Mouse (Mus musculus): ENCODE results near the gene Gzf1. TPM values are rescaled to one million over a fixed set of nuclear protein-coding genes. Genes with fewer than 3 reads are reported as not detected.

Gzf1 gene
- polyA plus RNA-seq, 1 experiment from 2014 or later: 27.2 TPM

DNA sequence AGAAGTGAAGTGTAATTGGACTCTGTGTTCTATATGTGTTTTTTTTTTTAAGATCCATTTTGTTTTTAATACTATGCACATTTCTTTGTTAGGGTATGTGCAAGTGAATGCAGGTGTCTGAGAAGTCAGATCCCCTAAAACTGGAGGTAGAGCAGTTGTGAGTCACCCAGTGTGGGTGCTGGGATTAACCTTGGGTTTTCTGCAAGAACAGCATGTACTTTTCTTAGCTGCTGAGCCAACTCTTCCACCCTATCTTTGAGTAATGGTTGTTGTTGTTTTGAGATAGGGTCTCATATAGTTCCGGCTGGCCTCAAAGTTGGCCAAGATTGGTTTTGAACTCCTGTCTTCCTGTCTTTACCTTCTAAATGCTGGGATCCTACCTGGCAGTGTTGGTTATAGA is 2.2 kb downstream of the Gzf1 start:
- DNase-seq (ENCODE audit: low spot score): no peak
- 97% methylated on average over 1 of the region's 1 CpGs for WGBS
- no peak overlapping the region for H3K4me3 ChIP-seq
- no peaks in the 10 kb centered on the region for H3K27me3 ChIP-seq (ENCODE audit: low read depth, poor library complexity, severe bottlenecking)
- peaks cover 40% of the 10 kb centered on the region for H3K4me1 ChIP-seq
- H3K27ac ChIP-seq (replicated peaks): no peak overlapping the region
- H3K36me3 ChIP-seq: peaks cover 50% of the 10 kb centered on the region
- H3K9me3 ChIP-seq (replicated peaks): no peaks in the 10 kb centered on the region

DNA sequence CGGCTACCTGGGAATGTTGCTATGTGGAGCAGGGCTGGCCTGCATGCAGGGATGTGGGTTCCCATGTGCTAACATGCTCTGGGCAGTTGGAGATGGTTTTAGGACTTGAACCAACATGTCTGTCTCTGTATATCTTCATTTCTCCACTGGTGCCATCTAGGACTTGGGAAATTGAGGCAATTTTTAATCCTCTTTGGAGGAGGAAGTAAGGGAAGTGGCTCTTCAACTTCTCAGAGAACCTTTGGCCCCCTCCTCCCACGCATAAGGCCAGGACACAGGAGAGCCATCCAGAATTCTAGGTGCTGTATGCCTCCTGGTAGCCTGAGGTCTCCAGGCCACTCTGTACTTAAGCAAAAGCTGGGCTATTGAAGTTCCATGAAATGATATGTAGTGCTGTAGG is 4.1 kb downstream of the Gzf1 start:
- no peak for DNase-seq (ENCODE audit: low spot score)
- Histone ChIP-seq H3K4me1 (peaks cover 21% of the 10 kb centered on the region), H3K9me3 (replicated peaks) (no peaks in the 10 kb centered on the region), H3K4me3 (no peak overlapping the region), H3K27ac (replicated peaks) (no peak overlapping the region), H3K36me3 (peaks cover 69% of the 10 kb centered on the region), H3K27me3 (ENCODE audit: low read depth, poor library complexity, severe bottlenecking) (no peaks in the 10 kb centered on the region)
- 92% methylated on average over 2 of the region's 2 CpGs for WGBS

DNA sequence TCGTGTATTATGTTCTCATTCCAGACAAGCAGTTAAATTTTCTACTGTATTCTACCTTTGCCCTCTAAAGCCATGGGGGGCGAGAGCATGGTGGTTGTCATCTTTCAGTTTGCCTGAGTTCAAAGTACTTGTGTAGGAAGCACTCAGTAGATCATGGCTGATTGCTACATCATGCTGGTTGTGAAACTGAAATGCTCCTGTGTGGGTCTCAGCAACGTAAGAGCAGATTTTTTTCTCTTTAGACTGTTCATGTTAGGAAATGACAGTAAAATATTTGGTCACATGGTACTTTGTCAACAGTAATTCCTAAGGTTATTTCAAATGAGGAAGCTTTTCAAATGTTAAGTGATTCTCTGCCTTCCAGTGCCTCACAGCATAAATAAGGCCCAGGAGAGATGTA is 4.9 kb downstream of the Gzf1 start:
- peaks cover 13% of the 10 kb centered on the region for H3K4me1 ChIP-seq
- H3K4me3 ChIP-seq: no peak overlapping the region
- H3K27me3 ChIP-seq (ENCODE audit: low read depth, poor library complexity, severe bottlenecking): no peaks in the 10 kb centered on the region
- no peaks in the 10 kb centered on the region for H3K9me3 ChIP-seq (replicated peaks)
- H3K27ac ChIP-seq (replicated peaks): no peak overlapping the region
- H3K36me3 ChIP-seq: peaks cover 76% of the 10 kb centered on the region
- no peak for DNase-seq (ENCODE audit: low spot score)
- 94% methylated on average over 3 of the region's 3 CpGs for WGBS

DNA sequence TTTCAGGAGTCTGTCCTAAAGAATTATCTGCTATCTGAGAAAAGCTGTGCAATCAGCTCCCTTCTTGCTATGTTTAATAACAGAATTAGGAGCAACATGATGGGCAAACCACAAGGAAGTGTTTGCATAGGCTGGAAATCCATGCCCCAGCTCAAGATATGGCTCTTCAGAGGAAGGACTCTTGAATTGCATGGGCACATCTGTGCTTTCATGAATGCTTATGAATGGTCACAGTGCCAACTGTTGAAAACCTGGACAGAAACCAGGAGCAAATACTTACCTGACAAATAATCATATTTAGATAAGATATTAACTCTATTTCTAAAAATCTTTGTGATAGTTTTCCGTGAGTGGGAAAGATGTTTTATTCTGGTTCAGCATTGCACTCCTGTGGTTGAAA is 6.0 kb downstream of the Gzf1 start:
- DNase-seq (ENCODE audit: low spot score): no peak
- Histone ChIP-seq H3K36me3 (peaks cover 88% of the 10 kb centered on the region), H3K4me3 (no peak overlapping the region), H3K9me3 (replicated peaks) (no peaks in the 10 kb centered on the region), H3K27ac (replicated peaks) (no peak overlapping the region), H3K27me3 (ENCODE audit: low read depth, poor library complexity, severe bottlenecking) (no peaks in the 10 kb centered on the region), H3K4me1 (peaks cover 6% of the 10 kb centered on the region)
- 94% methylated on average over 1 of the region's 1 CpGs for WGBS

DNA sequence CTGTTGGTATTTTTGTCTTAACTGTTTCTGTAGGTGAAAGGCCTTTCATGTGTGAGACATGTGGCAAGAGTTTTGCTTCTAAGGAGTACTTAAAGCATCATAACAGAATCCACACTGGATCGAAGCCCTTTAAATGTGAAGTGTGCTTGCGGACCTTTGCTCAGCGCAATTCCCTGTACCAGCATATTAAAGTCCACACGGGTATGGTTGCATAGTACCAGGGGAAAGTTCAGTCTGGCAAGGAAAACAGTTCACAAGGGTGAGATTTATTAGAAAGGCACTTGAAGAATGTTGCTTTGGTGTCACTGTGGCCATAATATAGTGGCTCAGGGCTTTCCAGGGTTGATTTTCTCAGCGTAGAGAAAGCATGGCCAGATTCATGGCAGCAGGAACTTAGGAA is 7.1 kb downstream of the Gzf1 start:
- WGBS: 94% methylated on average over 5 of the region's 5 CpGs
- H3K27me3 ChIP-seq (ENCODE audit: low read depth, poor library complexity, severe bottlenecking): no peaks in the 10 kb centered on the region
- H3K4me1 ChIP-seq: no peaks in the 10 kb centered on the region
- no peaks in the 10 kb centered on the region for H3K9me3 ChIP-seq (replicated peaks)
- no peak overlapping the region for H3K4me3 ChIP-seq
- no peak for DNase-seq (ENCODE audit: low spot score)
- peaks cover 99% of the 10 kb centered on the region for H3K36me3 ChIP-seq
- no peak overlapping the region for H3K27ac ChIP-seq (replicated peaks)

DNA sequence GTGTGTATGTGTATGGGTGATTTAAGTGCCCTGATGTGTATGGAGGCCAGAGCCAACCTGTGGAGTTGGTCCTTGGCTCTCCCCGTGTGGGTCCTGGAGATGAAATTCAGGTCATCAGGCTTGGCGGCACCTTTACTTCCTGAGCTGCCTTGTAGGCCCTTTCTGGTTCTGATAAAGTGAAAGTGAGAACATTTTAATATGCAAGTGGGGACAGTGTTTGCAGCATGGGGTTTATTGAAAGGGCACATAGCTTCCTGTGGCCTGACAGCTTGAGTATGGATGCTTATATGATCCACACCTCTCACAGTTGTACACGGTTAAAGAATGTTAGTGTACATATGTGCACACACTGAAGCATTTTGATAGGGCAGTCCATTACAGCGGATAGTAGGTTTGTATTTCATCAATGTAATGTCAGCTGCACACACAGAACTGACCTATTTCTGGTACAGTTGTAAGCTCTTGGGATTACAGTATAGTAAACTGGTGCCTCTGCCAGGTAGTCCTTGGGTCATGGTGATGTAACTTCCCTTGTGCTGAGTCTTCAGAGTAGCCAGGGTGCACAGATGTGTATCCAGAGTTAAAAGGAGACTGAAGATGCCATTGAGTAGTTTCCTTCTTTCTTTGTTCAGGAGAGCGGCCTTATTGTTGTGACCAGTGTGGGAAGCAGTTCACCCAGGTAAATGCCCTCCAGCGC is 8.8 kb downstream of the Gzf1 start:
- WGBS: 96% methylated on average over 6 of the region's 6 CpGs
- H3K9me3 ChIP-seq (replicated peaks): no peaks in the 10 kb centered on the region
- H3K36me3 ChIP-seq: peaks cover 98% of the 10 kb centered on the region
- no peak for DNase-seq (ENCODE audit: low spot score)
- H3K27ac ChIP-seq (replicated peaks): no peak overlapping the region
- H3K27me3 ChIP-seq (ENCODE audit: low read depth, poor library complexity, severe bottlenecking): no peaks in the 10 kb centered on the region
- H3K4me3 ChIP-seq: no peak overlapping the region
- no peaks in the 10 kb centered on the region for H3K4me1 ChIP-seq

DNA sequence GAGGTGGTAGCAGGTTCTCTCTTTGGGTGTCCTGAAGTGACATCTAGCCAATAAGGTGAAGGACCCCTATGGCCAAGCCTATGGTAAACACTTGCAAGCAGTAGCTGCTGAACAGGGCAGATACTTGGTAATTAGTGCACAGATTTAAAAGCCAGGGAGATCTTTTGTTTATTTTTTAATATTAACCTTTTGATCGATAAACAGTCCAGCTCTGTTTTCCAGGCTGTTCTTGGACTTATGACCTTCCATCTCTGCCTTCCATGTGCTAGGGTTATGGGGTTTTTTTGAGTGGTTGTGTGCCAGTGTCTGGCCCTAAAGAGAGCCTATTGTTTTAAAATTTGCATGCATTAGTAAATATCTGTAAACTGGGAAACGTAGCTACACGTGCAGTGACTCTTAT is 9.5 kb downstream of the Gzf1 start:
- Histone ChIP-seq H3K36me3 (peaks cover 98% of the 10 kb centered on the region), H3K4me3 (no peak overlapping the region), H3K4me1 (no peaks in the 10 kb centered on the region), H3K9me3 (replicated peaks) (no peaks in the 10 kb centered on the region), H3K27ac (replicated peaks) (no peak overlapping the region), H3K27me3 (ENCODE audit: low read depth, poor library complexity, severe bottlenecking) (no peaks in the 10 kb centered on the region)
- 93% methylated on average over 3 of the region's 3 CpGs for WGBS
- DNase-seq (ENCODE audit: low spot score): no peak

DNA sequence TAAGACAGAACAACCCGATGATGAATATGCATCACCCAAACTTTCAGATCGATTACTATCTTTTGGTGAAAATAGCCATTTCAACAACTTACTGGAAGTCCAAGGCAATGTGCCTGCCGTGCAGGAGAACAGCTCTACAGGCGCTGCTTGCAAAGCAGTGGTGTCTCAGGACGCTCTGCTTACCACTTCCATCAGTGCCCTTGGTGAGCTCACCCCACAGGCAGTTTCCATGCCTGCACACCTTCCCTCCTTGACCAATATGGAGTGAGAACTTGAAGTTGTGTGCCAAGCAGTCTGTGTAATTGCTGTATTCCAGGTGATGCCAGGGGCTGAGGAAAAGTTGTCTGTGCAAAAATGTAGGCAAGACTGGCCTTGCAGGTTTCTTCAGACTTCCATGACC is 10.0 kb downstream of the Gzf1 start:
- Histone ChIP-seq H3K4me1 (no peaks in the 10 kb centered on the region), H3K4me3 (no peak overlapping the region), H3K27me3 (ENCODE audit: low read depth, poor library complexity, severe bottlenecking) (no peaks in the 10 kb centered on the region), H3K36me3 (peaks cover 98% of the 10 kb centered on the region), H3K27ac (replicated peaks) (no peak overlapping the region), H3K9me3 (replicated peaks) (no peaks in the 10 kb centered on the region)
- no peak for DNase-seq (ENCODE audit: low spot score)
- 90% methylated on average over 5 of the region's 5 CpGs for WGBS

DNA sequence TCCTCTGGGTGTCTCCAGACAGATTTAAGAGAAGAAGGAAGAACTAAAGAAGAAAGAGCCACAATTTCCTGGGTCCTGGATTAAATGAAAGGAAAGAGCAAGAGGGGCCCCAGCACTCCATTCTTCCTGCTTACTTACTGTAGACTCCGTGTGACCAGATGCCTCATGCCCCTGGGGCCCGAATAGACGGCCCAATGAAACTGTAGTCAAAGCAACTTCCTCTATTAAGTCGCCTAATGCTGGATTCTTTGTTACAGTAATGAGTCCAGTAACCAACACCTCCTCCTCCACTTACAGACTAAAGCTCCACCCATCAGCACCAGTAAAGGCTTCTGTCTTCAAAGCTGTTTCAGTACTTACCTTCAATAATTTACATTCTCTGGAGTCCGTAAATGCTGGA is 17.7 kb downstream of the Gzf1 start:
- Histone ChIP-seq H3K9me3 (replicated peaks) (no peaks in the 10 kb centered on the region), H3K4me3 (no peak overlapping the region), H3K36me3 (peaks cover 73% of the 10 kb centered on the region), H3K27me3 (ENCODE audit: low read depth, poor library complexity, severe bottlenecking) (no peaks in the 10 kb centered on the region), H3K27ac (replicated peaks) (no peak overlapping the region), H3K4me1 (no peaks in the 10 kb centered on the region)
- DNase-seq (ENCODE audit: low spot score): no peak
- WGBS: 87% methylated on average over 5 of the region's 5 CpGs

DNA sequence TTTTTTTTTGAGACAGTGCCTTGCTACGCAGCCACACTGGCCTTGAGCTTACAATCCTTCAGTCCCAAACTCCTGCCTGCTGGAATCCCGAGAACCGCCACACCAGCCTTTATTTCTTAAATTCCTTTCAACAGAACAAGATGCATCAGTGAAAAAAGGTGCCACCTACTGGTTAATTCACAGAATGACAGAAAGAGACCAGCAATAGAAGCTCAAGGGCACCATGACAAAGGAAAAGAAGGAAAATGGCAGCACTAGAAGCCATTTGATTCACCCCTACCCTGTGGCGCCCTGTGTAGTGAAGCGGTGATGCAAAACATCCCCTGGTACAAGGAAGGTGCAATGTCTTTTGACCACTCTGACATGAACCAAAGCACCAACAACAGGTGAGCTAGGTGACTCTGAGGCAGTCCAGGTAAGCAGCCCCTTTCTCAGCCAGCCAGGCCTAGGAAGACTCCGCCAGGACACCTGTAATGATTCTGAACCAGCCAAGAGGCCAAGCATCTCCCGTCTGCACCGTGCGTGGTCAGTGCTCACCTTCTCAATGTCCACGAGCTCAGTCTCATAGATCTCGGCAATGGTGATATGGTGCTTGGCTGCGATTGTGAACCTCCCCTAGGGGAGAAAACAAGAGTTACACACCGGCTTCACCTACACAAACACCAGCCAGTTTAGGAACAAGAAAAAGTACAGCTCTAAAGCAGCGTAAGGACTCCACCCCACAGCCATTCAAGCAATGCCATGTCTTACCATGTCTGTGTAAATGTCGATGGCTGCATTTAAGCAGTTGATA is 25.8 kb downstream of the Gzf1 start:
- WGBS: 81% methylated on average over 15 of the region's 15 CpGs
- H3K27ac ChIP-seq (replicated peaks): no peak overlapping the region
- peaks cover 28% of the 10 kb centered on the region for H3K36me3 ChIP-seq
- no peaks in the 10 kb centered on the region for H3K9me3 ChIP-seq (replicated peaks)
- no peaks in the 10 kb centered on the region for H3K27me3 ChIP-seq (ENCODE audit: low read depth, poor library complexity, severe bottlenecking)
- no peak for DNase-seq (ENCODE audit: low spot score)
- H3K4me3 ChIP-seq: no peak overlapping the region
- no peaks in the 10 kb centered on the region for H3K4me1 ChIP-seq

DNA sequence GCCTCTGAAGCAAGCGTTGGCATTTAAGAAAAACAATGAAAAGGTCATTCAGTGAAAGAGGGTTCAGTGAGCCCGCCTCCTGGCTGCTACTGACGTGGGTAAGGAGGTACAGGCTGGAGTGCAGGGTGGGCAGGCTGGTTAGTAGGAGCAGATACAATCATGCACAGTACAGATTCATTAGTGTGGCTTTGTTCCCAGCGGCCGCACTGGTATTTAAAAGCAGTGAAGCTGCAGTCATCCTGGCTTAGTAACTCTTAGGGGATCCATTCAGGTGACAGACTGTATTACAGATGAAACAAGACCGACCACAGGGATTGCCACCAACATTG is 26.3 kb downstream of the Gzf1 start:
- Histone ChIP-seq H3K9me3 (replicated peaks) (no peaks in the 10 kb centered on the region), H3K36me3 (peaks cover 33% of the 10 kb centered on the region)
- 66% methylated on average over 6 of the region's 6 CpGs for WGBS

DNA sequence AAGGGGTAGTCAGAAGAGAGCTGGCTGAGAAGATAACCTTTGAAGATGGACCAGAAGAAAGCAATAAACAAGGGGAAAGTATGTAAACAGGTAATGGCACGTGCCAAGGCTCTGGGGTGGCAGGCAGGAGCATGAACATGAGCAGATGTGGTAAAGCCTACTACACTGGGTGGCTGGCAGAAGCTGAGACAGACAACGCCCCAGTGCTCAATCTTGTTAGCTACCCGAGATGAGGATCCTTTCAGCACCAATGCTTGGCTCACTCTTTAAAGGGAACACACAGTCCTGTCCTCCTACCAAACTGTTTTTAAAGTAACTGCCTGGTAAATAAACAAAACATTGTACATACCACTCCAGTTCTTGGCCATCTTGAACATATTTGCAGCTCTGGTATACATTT is 31.5 kb downstream of the Gzf1 start:
- no peaks in the 10 kb centered on the region for H3K9me3 ChIP-seq (replicated peaks)

More for the DNA sequence above, 26.3 kb downstream of the Gzf1 start:
- Histone ChIP-seq H3K4me1 (no peaks in the 10 kb centered on the region), H3K27me3 (ENCODE audit: low read depth, poor library complexity, severe bottlenecking) (no peaks in the 10 kb centered on the region), H3K4me3 (no peak overlapping the region), H3K27ac (replicated peaks) (no peak overlapping the region)
- DNase-seq (ENCODE audit: low spot score): no peak

DNA sequence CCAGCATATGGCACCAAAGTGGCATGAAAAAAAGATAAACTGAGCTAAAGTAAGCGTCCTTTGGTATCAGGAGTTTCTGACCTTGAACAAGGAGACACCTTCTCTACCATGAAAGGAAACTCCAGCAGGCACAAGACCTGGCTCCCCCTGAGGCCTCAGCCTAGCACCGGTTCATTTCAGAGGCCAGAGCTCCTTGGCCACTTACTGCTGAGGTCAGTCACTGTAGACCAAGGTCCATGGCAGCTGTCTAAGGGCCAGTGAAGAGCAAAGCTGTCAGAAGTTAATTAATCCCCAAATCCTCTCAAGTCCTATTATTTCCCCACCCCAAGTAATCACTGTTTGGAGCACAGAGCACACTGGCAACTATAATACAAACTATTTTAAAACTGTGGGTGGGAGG is 36.2 kb downstream of the Gzf1 start:
- no peak for DNase-seq (ENCODE audit: low spot score)
- Histone ChIP-seq H3K27me3 (ENCODE audit: low read depth, poor library complexity, severe bottlenecking) (no peaks in the 10 kb centered on the region), H3K27ac (replicated peaks) (no peak overlapping the region), H3K36me3 (peaks cover 3% of the 10 kb centered on the region; the same call in 1 of the 2 replicates), H3K4me3 (no peak overlapping the region), H3K4me1 (peaks cover 8% of the 10 kb centered on the region), H3K9me3 (replicated peaks) (no peaks in the 10 kb centered on the region)
- WGBS: 65% methylated on average over 2 of the region's 2 CpGs

More for the DNA sequence above, 31.5 kb downstream of the Gzf1 start:
- Histone ChIP-seq H3K4me1 (peaks cover 5% of the 10 kb centered on the region), H3K27me3 (ENCODE audit: low read depth, poor library complexity, severe bottlenecking) (no peaks in the 10 kb centered on the region), H3K36me3 (peaks cover 29% of the 10 kb centered on the region), H3K4me3 (no peak overlapping the region), H3K27ac (replicated peaks) (no peak overlapping the region)
- WGBS: 86% methylated on average over 3 of the region's 3 CpGs
- DNase-seq (ENCODE audit: low spot score): no peak

All from midbrain, embryonic 10.5 days (tissue).